Mouse (Mus musculus): Measurements from ENCODE around the gene Arrb1. TPM values are rescaled to one million over a fixed set of nuclear protein-coding genes. Genes with fewer than 3 reads are reported as not detected.

Gene Arrb1
- polyA plus RNA-seq, 1 experiment from 2014 or later = 3.0 TPM

DNA sequence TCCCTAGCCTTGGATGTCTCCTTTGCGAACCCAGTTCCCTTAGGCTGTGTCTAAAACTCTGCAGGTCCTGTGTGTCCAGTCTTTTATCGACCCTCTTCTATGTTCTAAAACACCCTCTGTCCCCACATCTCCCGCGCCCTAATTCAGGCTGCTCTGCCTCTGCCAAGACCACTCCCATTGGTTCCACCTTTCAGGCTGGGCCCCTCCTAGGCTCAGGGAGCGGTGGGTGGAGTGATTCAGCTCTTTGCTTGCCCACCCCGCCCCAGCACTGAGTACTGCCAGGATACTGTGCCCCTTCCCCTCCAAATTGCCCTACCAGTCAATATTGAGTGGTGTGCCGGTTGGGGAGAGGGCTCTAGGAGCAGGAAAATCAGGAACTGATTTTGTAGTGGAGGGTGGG, 92.1 kb downstream of the Arrb1 start:
- DNase-seq (ENCODE audit: low spot score) (no peak), ATAC-seq (replicated peaks; ENCODE audit: insufficient number of reproducible peaks, low FRiP score, low TSS enrichment, low read depth) (no peak)
- no peak overlapping the region for H3K9ac ChIP-seq (replicated peaks; ENCODE audit: low read length)
- 5% methylated on average over 7 of the region's 7 CpGs for WGBS
- H3K36me3 ChIP-seq (replicated peaks; ENCODE audit: control insufficient read depth, insufficient read depth, low read depth, low read length) = no peaks in the 10 kb centered on the region
- H3K4me3 ChIP-seq (ENCODE audit: low read depth, low read length) = no peak overlapping the region; the same call in 1 of the 2 replicates
- H3K4me1 ChIP-seq (ENCODE audit: control insufficient read depth, insufficient read depth, low read length) = peaks cover 11% of the 10 kb centered on the region; the same call in 1 of the 2 replicates
- H3K4me2 ChIP-seq (ENCODE audit: low read depth, low read length) = no peak overlapping the region
- H3K27ac ChIP-seq (replicated peaks; ENCODE audit: low read depth, low read length) = no peak overlapping the region
- H3K27me3 ChIP-seq (ENCODE audit: control insufficient read depth, insufficient read depth, low read length) = peaks cover 37% of the 10 kb centered on the region
- no peaks in the 10 kb centered on the region for H3K9me3 ChIP-seq (replicated peaks; ENCODE audit: control insufficient read depth, low read length)

DNA sequence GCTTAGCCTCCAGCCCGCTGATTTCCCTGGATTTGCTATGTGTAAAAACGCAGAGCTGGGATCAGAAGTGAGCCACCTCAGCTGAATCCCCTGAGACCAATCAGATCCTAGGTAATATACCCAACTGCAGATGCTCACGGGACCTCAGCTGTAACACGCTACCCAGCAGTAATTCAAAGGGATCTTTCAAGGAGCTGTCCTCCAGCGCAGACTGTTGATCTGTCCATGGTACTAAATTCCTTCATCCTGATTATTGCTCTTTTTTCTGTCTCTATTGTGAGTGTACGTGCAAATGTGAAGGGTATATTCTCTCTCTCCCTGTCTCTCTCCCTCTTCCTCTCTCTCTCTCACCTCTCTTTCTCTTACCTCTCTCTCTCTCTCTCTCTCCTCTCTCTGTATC, 97.0 kb downstream of the Arrb1 start:
- Histone ChIP-seq H3K36me3 (replicated peaks; ENCODE audit: control insufficient read depth, insufficient read depth, low read depth, low read length) (no peaks in the 10 kb centered on the region), H3K9ac (replicated peaks; ENCODE audit: low read length) (no peak overlapping the region), H3K4me1 (ENCODE audit: control insufficient read depth, insufficient read depth, low read length) (no peaks in the 10 kb centered on the region), H3K9me3 (replicated peaks; ENCODE audit: control insufficient read depth, low read length) (no peaks in the 10 kb centered on the region), H3K27ac (replicated peaks; ENCODE audit: low read depth, low read length) (no peak overlapping the region), H3K4me3 (ENCODE audit: low read depth, low read length) (no peak overlapping the region), H3K4me2 (ENCODE audit: low read depth, low read length) (no peak overlapping the region), H3K27me3 (ENCODE audit: control insufficient read depth, insufficient read depth, low read length) (peaks cover 12% of the 10 kb centered on the region)
- ATAC-seq (replicated peaks; ENCODE audit: insufficient number of reproducible peaks, low FRiP score, low TSS enrichment, low read depth) = no peak
- peak; percentile 79 for DNase-seq (ENCODE audit: low spot score)
- WGBS = 11% methylated on average over 6 of the region's 6 CpGs

- no peaks in the 10 kb centered on the region for H3K4me1 ChIP-seq (ENCODE audit: control insufficient read depth, insufficient read depth, low read length)
- no peak overlapping the region for H3K27ac ChIP-seq (replicated peaks; ENCODE audit: low read depth, low read length)
- no peaks in the 10 kb centered on the region for H3K9me3 ChIP-seq (replicated peaks; ENCODE audit: control insufficient read depth, low read length)
- no peak overlapping the region for H3K4me2 ChIP-seq (ENCODE audit: low read depth, low read length)
- no peak for DNase-seq (ENCODE audit: low spot score)
- no peak for ATAC-seq (replicated peaks; ENCODE audit: insufficient number of reproducible peaks, low FRiP score, low TSS enrichment, low read depth)
- 73% methylated on average over 8 of the region's 8 CpGs for WGBS
- H3K36me3 ChIP-seq (replicated peaks; ENCODE audit: control insufficient read depth, insufficient read depth, low read depth, low read length) = no peaks in the 10 kb centered on the region
- no peaks in the 10 kb centered on the region; the same call in 1 of the 2 replicates for H3K27me3 ChIP-seq (ENCODE audit: control insufficient read depth, insufficient read depth, low read length)
- no peak overlapping the region for H3K9ac ChIP-seq (replicated peaks; ENCODE audit: low read length)
- no peak overlapping the region for H3K4me3 ChIP-seq (ENCODE audit: low read depth, low read length)
These were observed 98.8 kb downstream of the Arrb1 start for GRCm38 (mm10) chr7:99633966-99634665.

DNA sequence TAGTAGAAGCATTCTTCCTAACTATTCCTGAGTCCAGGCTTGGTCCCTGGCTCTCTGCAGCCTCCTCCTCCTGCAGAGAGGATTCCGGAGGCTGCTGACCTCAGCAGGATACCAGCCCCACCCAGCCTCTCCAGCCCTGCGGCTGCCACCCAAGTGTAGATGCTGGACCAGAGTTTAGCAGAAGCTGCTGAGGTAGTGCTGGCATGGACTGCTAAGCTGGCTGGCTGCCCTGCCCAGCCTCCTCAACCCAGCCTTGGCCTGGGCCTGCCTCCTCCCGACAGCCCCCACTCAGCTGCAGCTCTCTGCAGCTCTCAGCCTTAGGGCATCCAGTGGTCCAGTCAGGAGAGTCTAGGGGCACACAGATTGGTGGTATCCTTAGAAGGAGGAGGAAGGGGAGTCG, 106.0 kb downstream of the Arrb1 start:
- Histone ChIP-seq H3K9ac (replicated peaks; ENCODE audit: low read length) (no peak overlapping the region), H3K9me3 (replicated peaks; ENCODE audit: control insufficient read depth, low read length) (no peaks in the 10 kb centered on the region), H3K36me3 (replicated peaks; ENCODE audit: control insufficient read depth, insufficient read depth, low read depth, low read length) (no peaks in the 10 kb centered on the region), H3K4me1 (ENCODE audit: control insufficient read depth, insufficient read depth, low read length) (no peaks in the 10 kb centered on the region), H3K4me3 (ENCODE audit: low read depth, low read length) (no peak overlapping the region), H3K27me3 (ENCODE audit: control insufficient read depth, insufficient read depth, low read length) (no peaks in the 10 kb centered on the region), H3K4me2 (ENCODE audit: low read depth, low read length) (no peak overlapping the region), H3K27ac (replicated peaks; ENCODE audit: low read depth, low read length) (no peak overlapping the region)
- ATAC-seq (replicated peaks; ENCODE audit: insufficient number of reproducible peaks, low FRiP score, low TSS enrichment, low read depth) = no peak
- 22% methylated on average over 4 of the region's 4 CpGs for WGBS
- no peak for DNase-seq (ENCODE audit: low spot score)

GRCm38 (mm10) chr7:99642078-99642477, 106.8 kb downstream of the Arrb1 start:
- Histone ChIP-seq H3K4me3 (ENCODE audit: low read depth, low read length) (no peak overlapping the region), H3K36me3 (replicated peaks; ENCODE audit: control insufficient read depth, insufficient read depth, low read depth, low read length) (no peaks in the 10 kb centered on the region), H3K27me3 (ENCODE audit: control insufficient read depth, insufficient read depth, low read length) (no peaks in the 10 kb centered on the region), H3K4me2 (ENCODE audit: low read depth, low read length) (no peak overlapping the region), H3K4me1 (ENCODE audit: control insufficient read depth, insufficient read depth, low read length) (no peaks in the 10 kb centered on the region), H3K27ac (replicated peaks; ENCODE audit: low read depth, low read length) (no peak overlapping the region), H3K9me3 (replicated peaks; ENCODE audit: control insufficient read depth, low read length) (no peaks in the 10 kb centered on the region), H3K9ac (replicated peaks; ENCODE audit: low read length) (no peak overlapping the region)
- 65% methylated on average over 3 of the region's 3 CpGs for WGBS
- ATAC-seq (replicated peaks; ENCODE audit: insufficient number of reproducible peaks, low FRiP score, low TSS enrichment, low read depth) = no peak
- no peak for DNase-seq (ENCODE audit: low spot score)

DNA sequence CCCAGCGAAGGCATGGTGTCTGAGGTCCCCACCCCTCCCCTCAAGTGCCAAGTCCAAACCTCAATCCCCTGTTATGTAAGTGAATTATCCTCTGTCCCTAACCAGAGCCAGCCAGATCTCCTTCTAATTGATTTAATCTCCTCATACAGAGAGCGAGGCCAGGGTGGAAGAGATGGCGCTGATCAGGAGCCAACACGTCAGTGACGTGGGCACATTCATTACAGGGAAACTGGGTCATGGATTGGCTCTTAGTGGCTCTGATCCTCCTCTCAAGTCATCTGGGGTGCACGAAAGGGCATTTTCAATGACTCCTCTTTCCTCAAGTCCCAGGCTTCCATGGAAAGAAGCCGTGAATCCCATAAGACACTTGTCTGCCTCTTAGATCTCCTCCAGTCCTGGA, 109.4 kb downstream of the Arrb1 start:
- Histone ChIP-seq H3K9me3 (replicated peaks; ENCODE audit: control insufficient read depth, low read length) (no peaks in the 10 kb centered on the region), H3K4me2 (ENCODE audit: low read depth, low read length) (no peak overlapping the region), H3K27ac (replicated peaks; ENCODE audit: low read depth, low read length) (no peak overlapping the region), H3K4me1 (ENCODE audit: control insufficient read depth, insufficient read depth, low read length) (no peaks in the 10 kb centered on the region), H3K9ac (replicated peaks; ENCODE audit: low read length) (no peak overlapping the region), H3K27me3 (ENCODE audit: control insufficient read depth, insufficient read depth, low read length) (no peaks in the 10 kb centered on the region), H3K4me3 (ENCODE audit: low read depth, low read length) (no peak overlapping the region), H3K36me3 (replicated peaks; ENCODE audit: control insufficient read depth, insufficient read depth, low read depth, low read length) (no peaks in the 10 kb centered on the region)
- 78% methylated on average over 7 of the region's 7 CpGs for WGBS
- DNase-seq (ENCODE audit: low spot score) = no peak
- no peak for ATAC-seq (replicated peaks; ENCODE audit: insufficient number of reproducible peaks, low FRiP score, low TSS enrichment, low read depth)

DNA sequence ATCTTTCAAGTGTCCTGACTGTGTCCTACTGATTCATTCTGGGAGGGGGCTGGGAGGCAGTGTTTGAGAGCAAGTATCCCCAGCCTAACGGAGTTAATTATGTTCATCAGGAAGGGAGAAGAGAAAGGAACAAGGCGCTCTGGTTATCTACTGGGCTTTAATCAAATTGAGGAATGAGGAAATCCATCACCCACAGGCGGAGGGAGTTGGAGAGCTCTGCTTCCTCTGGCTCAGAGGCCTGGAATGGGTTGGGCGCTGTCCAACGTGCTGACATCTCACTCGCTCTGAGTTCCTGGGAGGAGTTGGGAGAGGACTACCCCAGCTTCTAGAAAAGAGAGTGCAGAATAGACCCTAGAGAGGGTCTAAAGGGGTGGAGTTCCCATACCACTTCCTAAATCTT, 113.4 kb downstream of the Arrb1 start:
- no peaks in the 10 kb centered on the region for H3K27me3 ChIP-seq (ENCODE audit: control insufficient read depth, insufficient read depth, low read length)
- H3K36me3 ChIP-seq (replicated peaks; ENCODE audit: control insufficient read depth, insufficient read depth, low read depth, low read length) = no peaks in the 10 kb centered on the region
- no peak overlapping the region for H3K4me2 ChIP-seq (ENCODE audit: low read depth, low read length)
- WGBS = 4% methylated on average over 6 of the region's 6 CpGs
- no peak overlapping the region for H3K4me3 ChIP-seq (ENCODE audit: low read depth, low read length)
- no peaks in the 10 kb centered on the region for H3K4me1 ChIP-seq (ENCODE audit: control insufficient read depth, insufficient read depth, low read length)
- no peak overlapping the region for H3K9ac ChIP-seq (replicated peaks; ENCODE audit: low read length)
- H3K27ac ChIP-seq (replicated peaks; ENCODE audit: low read depth, low read length) = no peak overlapping the region
- ATAC-seq (replicated peaks; ENCODE audit: insufficient number of reproducible peaks, low FRiP score, low TSS enrichment, low read depth) (no peak), DNase-seq (ENCODE audit: low spot score) (peak; percentile 86)
- H3K9me3 ChIP-seq (replicated peaks; ENCODE audit: control insufficient read depth, low read length) = no peaks in the 10 kb centered on the region

DNA sequence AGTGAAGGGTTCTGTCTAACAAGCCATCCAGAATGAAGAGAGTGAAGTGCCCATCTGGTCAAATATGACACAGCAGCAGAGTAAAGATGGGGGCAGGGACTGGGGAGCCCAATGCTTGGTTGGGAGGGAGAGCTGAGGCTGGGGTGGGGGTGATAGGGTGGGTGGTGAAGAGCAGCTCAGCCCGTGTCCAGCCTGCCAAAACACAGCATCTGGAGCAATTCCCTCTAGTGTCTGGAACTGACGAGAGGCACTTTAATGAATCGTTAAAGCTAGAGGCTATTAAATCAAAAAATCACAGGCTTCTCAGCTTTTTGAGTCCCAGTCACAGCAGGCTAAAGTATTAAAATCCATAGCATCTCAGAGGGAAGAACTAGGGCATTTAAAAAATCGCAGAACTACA, 114.3 kb downstream of the Arrb1 start:
- ATAC-seq (replicated peaks; ENCODE audit: insufficient number of reproducible peaks, low FRiP score, low TSS enrichment, low read depth) (no peak), DNase-seq (ENCODE audit: low spot score) (no peak)
- 67% methylated on average over 4 of the region's 4 CpGs for WGBS
- Histone ChIP-seq H3K9me3 (replicated peaks; ENCODE audit: control insufficient read depth, low read length) (no peaks in the 10 kb centered on the region), H3K36me3 (replicated peaks; ENCODE audit: control insufficient read depth, insufficient read depth, low read depth, low read length) (no peaks in the 10 kb centered on the region), H3K27ac (replicated peaks; ENCODE audit: low read depth, low read length) (no peak overlapping the region), H3K4me3 (ENCODE audit: low read depth, low read length) (no peak overlapping the region), H3K9ac (replicated peaks; ENCODE audit: low read length) (no peak overlapping the region), H3K4me1 (ENCODE audit: control insufficient read depth, insufficient read depth, low read length) (no peaks in the 10 kb centered on the region), H3K27me3 (ENCODE audit: control insufficient read depth, insufficient read depth, low read length) (no peaks in the 10 kb centered on the region), H3K4me2 (ENCODE audit: low read depth, low read length) (no peak overlapping the region)
